Mouse (Mus musculus) forebrain, embryonic 11.5 days (tissue): ENCODE data around the gene Cadm2. TPM values are rescaled to one million over a fixed set of nuclear protein-coding genes. Genes with fewer than 3 reads are reported as not detected.

ENCODE experiments used
- ATAC-seq: fragments of 200-750 bp; cut with Nextera tagmentation; replicated peaks from 2 replicates; pipeline ENCODE4 v1.8.0; 2017; ENCODE audit warnings: moderate TSS enrichment; ENCODE audit not compliant: low FRiP score
- DNase-seq: peaks from one replicate; pipeline ENCODE4 v3.0.0-alpha.2; 2017; ENCODE audit warnings: low spot score
- H3K27ac ChIP-seq: fragments of 300-500 bp; sonication (generic); 2 replicates; pipeline ENCODE4 v1.5.1; 2014; ENCODE audit warnings: low read depth, low read length
- H3K27me3 ChIP-seq: fragments of 300-500 bp; sonication (generic); 2 replicates; pipeline ENCODE4 v1.6.1; 2014; ENCODE audit warnings: mild to moderate bottlenecking, low read length, mixed read lengths; ENCODE audit not compliant: control insufficient read depth, insufficient read depth
- H3K36me3 ChIP-seq: fragments of 300-500 bp; sonication (generic); 2 replicates; pipeline ENCODE4 v1.6.1; 2014; ENCODE audit warnings: mild to moderate bottlenecking, low read length, moderate library complexity, mixed read lengths; ENCODE audit not compliant: control insufficient read depth, insufficient read depth
- H3K4me1 ChIP-seq: fragments of 300-500 bp; sonication (generic); replicated peaks from 2 replicates; pipeline ENCODE4 v1.6.1; 2014; ENCODE audit warnings: low read length, mixed read lengths; ENCODE audit not compliant: control insufficient read depth, insufficient read depth
- H3K4me2 ChIP-seq: fragments of 300-500 bp; sonication (generic); 2 replicates; pipeline ENCODE4 v1.6.1; 2014; ENCODE audit warnings: low read depth, mild to moderate bottlenecking, low read length, moderate library complexity, mixed read lengths; ENCODE audit not compliant: severe bottlenecking
- H3K4me3 ChIP-seq: fragments of 300-500 bp; sonication (generic); 2 replicates; pipeline ENCODE4 v1.5.1; 2014; ENCODE audit warnings: low read depth, low read length
- H3K9ac ChIP-seq: fragments of 300-500 bp; sonication (generic); 2 replicates; pipeline ENCODE4 v1.6.1; 2014; ENCODE audit warnings: low read length
- H3K9me3 ChIP-seq: fragments of 300-500 bp; sonication (generic); 2 replicates; pipeline ENCODE4 v1.6.1; 2016; ENCODE audit warnings: low read length, mixed read lengths; ENCODE audit not compliant: control insufficient read depth
- WGBS: fragments of 180-500 bp; shearing (Covaris S2); extraction: QIAGEN DNeasy Blood & Tissue Kit; methylation state at CpG from one replicate; pipeline ENCODE4 v1.1.7; 2014; 5-methylcytosine and 5-hydroxymethylcytosine counted together
- polyA plus RNA-seq: library from polyadenylated mRNA; unstranded; fragments of >200 nt; fragmentation: Nextera tagmentation; extraction: Ambion mirVana; gene quantifications from 2 replicates; pipeline ENCODE4 v1.2.1, GENCODE M21; 2014

Gene Cadm2
- polyA plus RNA-seq, 1 experiment from 2014 or later, result 5.2 TPM

- no peaks in the 10 kb centered on the region for H3K36me3 ChIP-seq
- no peak for ATAC-seq
- H3K4me2 ChIP-seq, result no peak overlapping the region
- H3K9me3 ChIP-seq, result no peaks in the 10 kb centered on the region
- no peak overlapping the region for H3K4me3 ChIP-seq
- 72% methylated on average over 3 of the region's 3 CpGs for WGBS
- DNase-seq, result no peak
- no peak overlapping the region for H3K27ac ChIP-seq
- no peaks in the 10 kb centered on the region for H3K27me3 ChIP-seq
- H3K4me1 ChIP-seq, result no peaks in the 10 kb centered on the region
- no peak overlapping the region for H3K9ac ChIP-seq
These were observed 531.0 kb downstream of the Cadm2 start for GRCm38 (mm10) chr16:67089747-67090146.

GRCm38 (mm10) chr16:67079318-67079717 lies 541.4 kb downstream of the Cadm2 start:
- no peaks in the 10 kb centered on the region for H3K9me3 ChIP-seq
- no peaks in the 10 kb centered on the region for H3K36me3 ChIP-seq
- H3K4me3 ChIP-seq, result no peak overlapping the region
- no peaks in the 10 kb centered on the region for H3K4me1 ChIP-seq
- H3K27ac ChIP-seq, result no peak overlapping the region
- no peak for DNase-seq
- no peak for ATAC-seq
- WGBS, result 46% methylated on average over 2 of the region's 2 CpGs
- H3K27me3 ChIP-seq, result no peaks in the 10 kb centered on the region
- H3K4me2 ChIP-seq, result no peak overlapping the region
- no peak overlapping the region for H3K9ac ChIP-seq

GRCm38 (mm10) chr16:67076169-67076895 lies 544.4 kb downstream of the Cadm2 start:
- no peaks in the 10 kb centered on the region for H3K4me1 ChIP-seq
- no peak overlapping the region for H3K4me3 ChIP-seq
- ATAC-seq (no peak), DNase-seq (no peak)
- H3K27me3 ChIP-seq, result no peaks in the 10 kb centered on the region
- H3K36me3 ChIP-seq, result no peaks in the 10 kb centered on the region
- no peak overlapping the region for H3K9ac ChIP-seq
- no peaks in the 10 kb centered on the region for H3K9me3 ChIP-seq
- no peak overlapping the region for H3K27ac ChIP-seq
- WGBS, result 88% methylated on average over 7 of the region's 7 CpGs
- no peak overlapping the region for H3K4me2 ChIP-seq

GRCm38 (mm10) chr16:67068461-67068860 lies 552.2 kb downstream of the Cadm2 start:
- Histone ChIP-seq H3K36me3 (no peaks in the 10 kb centered on the region), H3K9me3 (no peaks in the 10 kb centered on the region), H3K27ac (no peak overlapping the region), H3K4me2 (no peak overlapping the region), H3K9ac (no peak overlapping the region), H3K27me3 (no peaks in the 10 kb centered on the region), H3K4me1 (no peaks in the 10 kb centered on the region), H3K4me3 (no peak overlapping the region)
- ATAC-seq, result no peak
- no peak for DNase-seq
- WGBS, result 71% methylated on average over 1 of the region's 1 CpGs

- H3K4me1 ChIP-seq, result no peaks in the 10 kb centered on the region
- H3K9ac ChIP-seq, result no peak overlapping the region
- H3K9me3 ChIP-seq, result no peaks in the 10 kb centered on the region
- DNase-seq, result no peak
- no peak overlapping the region for H3K4me3 ChIP-seq
- no peak for ATAC-seq
- no peaks in the 10 kb centered on the region for H3K27me3 ChIP-seq
- 82% methylated on average over 5 of the region's 5 CpGs for WGBS
- H3K4me2 ChIP-seq, result no peak overlapping the region
- H3K27ac ChIP-seq, result no peak overlapping the region
- H3K36me3 ChIP-seq, result no peaks in the 10 kb centered on the region
These were observed 589.8 kb downstream of the Cadm2 start for GRCm38 (mm10) chr16:67030918-67031317.

- Histone ChIP-seq H3K36me3 (no peaks in the 10 kb centered on the region), H3K27me3 (no peaks in the 10 kb centered on the region), H3K4me2 (no peak overlapping the region), H3K4me3 (no peak overlapping the region), H3K9me3 (no peaks in the 10 kb centered on the region), H3K4me1 (no peaks in the 10 kb centered on the region), H3K9ac (no peak overlapping the region), H3K27ac (no peak overlapping the region)
- DNase-seq (no peak), ATAC-seq (no peak)
- WGBS, result 76% methylated on average over 1 of the region's 1 CpGs
These were observed 600.9 kb downstream of the Cadm2 start for GRCm38 (mm10) chr16:67019856-67020255.

GRCm38 (mm10) chr16:67017710-67018109 lies 603.0 kb downstream of the Cadm2 start:
- no peaks in the 10 kb centered on the region for H3K27me3 ChIP-seq
- 86% methylated on average over 2 of the region's 2 CpGs for WGBS
- H3K4me2 ChIP-seq, result no peak overlapping the region
- H3K36me3 ChIP-seq, result no peaks in the 10 kb centered on the region
- H3K4me3 ChIP-seq, result no peak overlapping the region
- no peaks in the 10 kb centered on the region for H3K9me3 ChIP-seq
- no peak overlapping the region for H3K27ac ChIP-seq
- ATAC-seq (no peak), DNase-seq (no peak)
- no peak overlapping the region for H3K9ac ChIP-seq
- H3K4me1 ChIP-seq, result no peaks in the 10 kb centered on the region

- Histone ChIP-seq H3K27ac (no peak overlapping the region), H3K36me3 (no peaks in the 10 kb centered on the region), H3K4me1 (no peaks in the 10 kb centered on the region), H3K9ac (no peak overlapping the region), H3K27me3 (no peaks in the 10 kb centered on the region), H3K4me3 (no peak overlapping the region), H3K9me3 (no peaks in the 10 kb centered on the region), H3K4me2 (no peak overlapping the region)
- 82% methylated on average over 3 of the region's 3 CpGs for WGBS
- no peak for DNase-seq
- ATAC-seq, result no peak
These were observed 617.5 kb downstream of the Cadm2 start for GRCm38 (mm10) chr16:67003161-67003560.

- no peak overlapping the region for H3K4me2 ChIP-seq
- no peak for ATAC-seq
- 76% methylated on average over 4 of the region's 4 CpGs for WGBS
- no peaks in the 10 kb centered on the region for H3K27me3 ChIP-seq
- H3K4me3 ChIP-seq, result no peak overlapping the region
- no peaks in the 10 kb centered on the region for H3K9me3 ChIP-seq
- no peak overlapping the region for H3K27ac ChIP-seq
- H3K36me3 ChIP-seq, result no peaks in the 10 kb centered on the region
- H3K4me1 ChIP-seq, result no peaks in the 10 kb centered on the region
- no peak overlapping the region for H3K9ac ChIP-seq
- no peak for DNase-seq
These were observed 619.0 kb downstream of the Cadm2 start for GRCm38 (mm10) chr16:67001707-67002106.
